Mouse (Mus musculus) liver, postnatal 0 days (tissue): ENCODE results near the gene Ndufaf2.

Experiments
- CTCF ChIP-seq: sonication (generic); IDR thresholded peaks from 2 replicates; pipeline ENCODE4 v1.5.1; 2016; ENCODE audit warnings: antibody characterized with exemption, low read depth
- EP300 ChIP-seq: IDR thresholded peaks from 2 replicates; pipeline ENCODE4 v1.6.1; 2016; ENCODE audit warnings: antibody characterized with exemption, low read depth, mild to moderate bottlenecking

DNA sequence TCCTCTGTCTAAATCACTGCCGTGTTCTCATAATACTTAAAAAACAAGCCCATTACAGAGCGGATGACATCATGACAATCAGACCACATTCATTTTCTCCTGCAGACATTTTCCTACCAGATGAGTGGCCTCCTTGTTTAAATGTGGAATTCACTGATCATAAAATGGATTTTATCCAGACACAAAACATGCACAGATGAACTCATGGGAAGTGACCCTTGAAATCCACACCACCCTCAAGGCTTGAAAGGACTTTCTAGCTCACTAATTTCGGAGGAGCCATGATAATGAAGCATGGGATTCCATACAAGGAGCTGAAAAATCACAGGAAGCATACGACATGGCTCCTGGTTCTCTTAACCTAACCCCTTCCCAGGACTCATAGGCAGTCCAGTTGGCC, 198.5 kb downstream of the Ndufaf2 start:
- TF ChIP-seq CTCF (no peak), EP300 (no peak)
